Mouse (Mus musculus): ENCODE measurements around the gene Gm17409.

DNA sequence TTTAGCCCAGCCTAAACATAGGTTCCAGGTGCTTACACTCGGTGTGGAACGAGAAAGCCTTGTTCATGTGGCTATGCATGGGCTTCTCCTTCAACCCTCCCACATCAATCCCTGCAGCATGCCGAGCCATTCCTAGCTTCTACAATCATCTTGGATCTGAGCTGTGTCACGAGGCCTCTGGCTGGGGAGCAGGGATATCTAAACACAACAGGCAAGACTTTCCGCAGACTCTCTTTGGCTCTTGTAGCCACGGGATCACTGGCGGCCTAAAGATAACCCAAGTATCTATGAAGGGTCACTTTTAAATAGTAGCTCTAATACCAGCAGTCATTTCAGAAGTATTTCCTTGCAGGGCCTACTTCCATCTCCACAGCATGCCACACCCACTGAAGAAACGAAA lies 18.5 kb downstream of the Gm17409 start:
- TF ChIP-seq CTCF (conservative IDR thresholded peaks at IDR 0.05; ENCODE audit: insufficient read depth, insufficient read length, low read depth, low read length) (no peak), POLR2A (IDR thresholded peaks at IDR 0.05; ENCODE audit: low read depth, low read length) (no peak)
